Mouse (Mus musculus): ENCODE measurements at regions not wholly inside any gene's neighbourhood (a gene's known extent, or its start where the extent isn't known, plus 50 kb on each side); places are given as distances from the start of the nearest gene placed in this dataset.

DNA sequence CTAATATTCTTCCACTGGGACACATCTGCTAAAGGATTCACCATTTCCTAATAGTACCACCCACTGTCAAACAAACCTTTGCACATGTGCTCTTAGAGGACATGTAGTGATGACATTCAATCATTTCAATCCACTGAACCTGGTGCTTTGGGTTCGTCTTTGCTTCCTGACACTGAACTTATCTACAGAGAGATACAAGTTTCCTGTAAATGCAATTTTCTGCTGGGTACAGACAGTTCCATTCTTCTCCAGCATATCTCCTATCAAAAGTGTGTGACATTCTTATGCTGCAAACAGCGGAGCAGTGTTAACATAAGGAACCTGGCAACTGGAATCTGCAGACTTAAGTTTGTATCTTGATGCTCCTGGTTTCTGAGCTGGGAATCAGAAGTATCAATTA, 805.8 kb downstream of the Diaph3 start:
- TF ChIP-seq ZC3H11A (IDR thresholded peaks at IDR 0.05; ENCODE audit: borderline replicate concordance, low read depth, low read length) = no peak
- no peak for TF ChIP-seq ZNF384 (IDR thresholded peaks at IDR 0.05; ENCODE audit: low read depth, low read length)
- no peak for TF ChIP-seq CHD2 (IDR thresholded peaks at IDR 0.05; ENCODE audit: low read depth, low read length)

Measured in ES-E14 (cell line).